Mouse (Mus musculus): ENCODE measurements around the gene Olfr70.

Gene Olfr70

DNA sequence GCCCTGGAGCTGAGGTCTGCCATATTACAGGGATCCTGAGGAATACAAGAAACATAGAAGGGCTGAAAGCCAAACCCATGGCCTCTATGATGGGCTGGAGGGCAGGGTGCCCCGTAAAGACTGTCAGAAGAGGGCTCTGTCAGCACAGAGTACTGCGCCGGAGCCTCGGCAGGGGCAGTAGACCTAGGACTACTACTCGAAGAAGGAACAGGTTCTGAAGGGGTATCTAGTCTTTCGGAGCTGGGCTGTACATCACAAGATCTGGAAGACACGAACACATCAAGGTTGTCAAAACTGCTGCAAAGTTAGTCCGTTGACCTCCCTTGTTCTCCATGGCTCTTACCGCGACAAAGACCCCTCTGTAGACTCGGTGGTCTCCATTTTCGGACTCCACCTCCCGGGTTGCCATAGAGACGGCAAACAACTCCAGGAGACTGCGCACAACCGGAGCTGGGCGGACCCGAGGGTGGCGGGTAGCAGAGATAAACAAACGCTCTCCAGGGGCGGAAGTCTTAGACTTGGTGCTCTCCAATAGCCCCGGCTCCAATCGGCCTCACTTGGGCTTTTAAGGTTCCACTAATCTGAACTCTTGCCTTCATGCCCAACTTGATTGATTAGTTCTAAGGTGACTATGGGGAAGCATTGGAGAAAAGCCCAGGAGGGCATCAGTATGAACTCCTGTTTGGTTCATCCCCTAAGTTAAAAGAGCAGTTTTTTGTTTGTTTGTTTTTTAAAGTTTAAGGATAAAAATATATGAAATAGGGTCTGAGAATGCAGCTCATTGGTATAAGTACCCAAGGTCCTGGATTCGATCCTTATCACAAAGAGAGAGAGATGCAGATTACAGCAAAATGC, 47.2 kb downstream of the Olfr70 start, which contains the start of gene Spag8:
TSS of gene Spag8 (minus strand) at position 434 of the 855 bp plus-strand sequence.
- peak; percentile 53 for DNase-seq

DNA sequence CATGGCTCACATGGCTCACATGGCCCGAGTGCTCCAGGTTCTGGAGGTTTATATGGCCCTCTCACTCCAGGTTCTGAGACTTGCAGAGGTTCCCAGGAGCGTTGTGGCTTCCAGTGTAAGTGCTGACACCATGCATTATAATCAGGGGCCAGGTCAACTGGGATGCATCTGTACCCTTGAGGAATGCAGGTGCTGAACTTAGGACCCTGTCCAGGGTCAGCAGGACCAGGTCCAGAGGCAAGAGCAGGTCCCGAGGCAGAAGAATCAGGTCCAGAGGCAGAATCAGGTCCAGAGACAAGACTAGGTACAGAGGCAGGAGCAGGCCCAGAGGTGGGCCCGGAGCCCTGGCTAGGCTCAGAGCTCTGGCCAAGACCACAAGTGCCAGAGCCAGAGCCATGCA, 47.9 kb downstream of the Olfr70 start:
- DNase-seq: peak; percentile 44

DNA sequence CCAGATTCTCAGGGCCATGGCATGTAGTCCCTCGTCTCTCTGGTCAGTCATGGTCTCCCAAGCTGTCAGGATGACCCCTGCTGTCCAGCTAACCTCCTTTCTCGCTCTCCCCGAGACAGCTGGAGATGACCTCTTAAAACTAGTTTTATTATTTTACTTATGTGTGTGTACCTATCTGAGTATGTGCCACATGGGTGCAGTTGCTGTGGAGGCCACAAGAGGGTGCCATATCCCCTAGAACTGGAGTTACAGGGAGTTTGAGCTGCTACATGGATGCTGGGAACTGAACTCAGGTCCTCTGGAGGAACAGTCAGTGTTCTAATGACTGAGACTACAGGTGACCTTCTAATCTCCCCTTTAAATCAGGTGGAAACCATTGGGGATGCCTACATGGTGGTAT, 50.8 kb downstream of the Olfr70 start:
- DNase-seq: no peak
